Mouse (Mus musculus) cerebellum, postnatal 14 days (tissue): ENCODE data around the gene Supt5.

ENCODE experiments used
- DNase-seq, 2 experiments: peaks; one replicate each; pipeline ENCODE4 v3.0.0; 2021; ENCODE audit warnings: mixed read lengths in 2 of 2

Supt5 gene

DNA sequence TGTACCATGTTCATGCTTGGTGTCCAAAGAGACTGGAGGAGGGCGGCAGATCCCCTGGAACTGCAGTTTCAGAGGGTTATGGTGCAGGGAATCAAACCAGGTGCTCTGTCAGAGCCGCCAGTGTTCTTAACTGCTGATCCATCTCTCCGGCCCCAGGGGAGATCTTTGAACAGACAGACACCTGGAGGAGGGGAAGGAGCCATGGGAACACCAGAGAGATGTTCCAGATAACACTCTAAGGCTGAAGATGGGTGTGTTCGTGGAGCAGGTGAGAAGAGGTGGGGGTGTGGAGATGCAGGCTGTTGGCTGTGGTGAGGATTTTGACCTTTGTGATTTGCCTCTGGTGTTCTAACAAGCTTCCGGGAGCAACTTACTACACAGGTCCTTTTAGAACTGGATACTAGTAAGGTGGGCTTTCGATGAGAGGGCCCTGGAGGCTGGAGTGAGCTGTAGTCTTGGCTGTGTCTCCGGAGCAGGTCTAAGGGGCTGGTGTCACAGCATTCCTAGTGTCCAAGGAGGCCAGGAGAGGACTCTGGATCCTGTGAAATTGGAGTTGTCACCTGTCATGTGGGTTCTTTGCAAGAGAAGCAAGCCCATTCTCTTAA is 35.4 kb upstream of the Supt5 start:
- DNase-seq: no peak

DNA sequence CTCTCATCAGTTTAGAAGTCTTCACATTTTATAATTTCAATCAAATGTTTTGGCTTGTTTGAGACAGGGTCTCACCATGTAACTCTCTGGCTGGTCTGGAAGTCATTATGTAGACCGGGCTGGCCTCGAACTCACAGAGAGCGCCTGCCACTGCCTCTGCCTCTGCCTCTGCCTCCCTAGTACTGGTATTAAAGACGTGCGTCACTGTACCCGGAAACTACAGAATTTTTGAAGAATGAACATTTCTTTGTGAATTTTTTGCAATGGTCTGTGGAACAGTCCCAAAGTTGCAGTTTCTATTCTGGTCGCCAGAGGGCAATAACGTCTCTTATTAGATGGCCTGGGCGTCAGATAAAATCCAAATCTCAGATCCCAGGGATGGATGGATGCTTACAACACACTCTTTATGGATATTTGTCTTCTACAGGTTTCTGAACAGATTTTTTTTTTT is 34.6 kb upstream of the Supt5 start:
- peak; percentile 82 to 88 for DNase-seq

DNA sequence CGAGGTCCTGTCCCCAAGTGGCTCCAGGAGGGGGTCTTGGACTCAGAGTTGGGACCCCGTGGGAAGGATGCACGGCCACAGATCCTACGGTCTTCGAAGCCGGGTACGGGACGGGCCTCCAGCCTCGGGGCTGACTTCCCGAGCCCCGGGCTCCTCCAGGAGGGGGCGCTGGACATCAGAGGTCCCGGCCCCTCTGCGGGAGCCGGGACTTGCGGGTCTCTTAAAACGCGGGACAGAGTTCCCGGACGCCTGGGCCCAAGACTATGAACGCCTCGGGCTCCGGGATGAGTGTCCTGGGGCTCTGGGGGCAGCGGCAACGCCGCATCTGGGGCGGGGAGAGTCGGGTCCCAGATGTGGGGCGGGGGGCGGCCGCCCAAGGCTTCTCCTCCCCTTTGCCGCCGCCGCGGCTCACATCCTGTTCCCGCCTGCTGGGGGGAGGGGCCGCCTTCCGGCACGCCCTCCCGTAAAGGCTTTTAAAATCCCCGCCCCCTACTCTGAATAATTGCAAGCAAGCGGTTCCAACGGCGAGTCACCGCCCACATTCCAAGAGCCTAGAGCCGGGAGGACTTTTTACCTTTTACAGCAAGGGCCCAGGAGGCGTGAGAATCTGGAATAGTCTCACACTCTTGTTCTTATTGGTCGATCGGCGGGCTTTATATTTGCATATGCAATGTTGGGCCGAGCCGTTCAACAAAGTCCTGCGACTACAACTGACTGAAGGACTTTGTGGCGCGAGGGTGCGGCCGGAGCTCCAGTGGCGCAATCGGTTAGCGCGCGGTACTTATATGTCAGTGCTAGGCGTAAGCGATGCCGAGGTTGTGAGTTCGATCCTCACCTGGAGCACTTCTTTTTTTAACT is 33.9 kb upstream of the Supt5 start, which contains the start of gene Plekhg2:
Gene Plekhg2, minus strand, starts transcription at position 349 of the 858 bp plus-strand sequence.
- DNase-seq: peak; percentile 94 to 95

GRCm38 (mm10) chr7:28371514-28371989 is 33.0 kb upstream of the Supt5 start:
- no peak for DNase-seq

DNA sequence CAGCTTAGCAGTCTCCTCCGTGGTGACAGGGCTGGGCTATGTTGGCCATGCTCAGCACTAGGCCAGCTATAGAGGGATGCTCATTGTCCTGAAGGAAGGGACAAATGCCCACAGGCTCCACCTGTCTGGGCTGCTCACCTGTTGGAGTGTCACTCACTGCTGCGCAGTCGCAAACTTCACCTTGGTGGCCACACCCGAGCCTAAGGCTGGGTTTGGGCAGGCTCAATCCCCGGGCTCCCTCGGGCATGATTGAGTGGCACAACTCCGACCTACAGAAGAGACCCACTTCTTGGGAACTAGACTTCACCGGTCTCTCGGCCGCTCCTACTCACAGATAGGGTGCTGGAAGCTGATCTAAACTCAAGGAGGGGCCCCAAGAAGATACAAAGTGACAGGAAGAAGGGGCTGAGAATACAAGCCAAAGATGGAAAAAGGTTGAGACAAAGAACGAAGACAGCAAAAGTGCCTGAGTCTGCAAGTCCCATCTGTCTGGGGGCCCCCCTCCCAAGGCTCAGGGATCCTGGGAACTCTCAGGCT is 32.5 kb upstream of the Supt5 start:
- DNase-seq: no peak

DNA sequence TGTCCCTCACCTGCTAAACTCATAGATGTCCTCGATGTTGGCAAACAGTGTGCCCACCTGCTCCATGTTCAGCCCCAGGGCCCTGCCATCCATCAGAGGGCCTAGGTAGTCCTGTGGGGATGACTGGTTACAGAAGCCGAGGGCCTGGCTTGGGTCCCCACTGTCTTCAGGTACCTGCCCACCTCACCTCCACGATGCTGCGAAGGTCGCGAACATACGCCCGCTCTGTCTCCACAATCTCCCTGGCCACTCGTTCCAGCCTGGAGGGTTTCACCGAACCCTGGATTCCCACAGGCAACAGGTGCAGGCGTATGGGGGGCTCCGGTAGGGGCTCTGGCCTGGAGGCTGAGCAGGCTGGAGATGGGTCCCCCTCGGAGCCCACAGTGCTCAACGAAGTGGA is 31.5 kb upstream of the Supt5 start:
- DNase-seq: no peak

- no peak for DNase-seq
These were observed 29.9 kb upstream of the Supt5 start for GRCm38 (mm10) chr7:28368276-28368920.

- no peak for DNase-seq
These were observed 29.2 kb upstream of the Supt5 start for GRCm38 (mm10) chr7:28367663-28368275.

DNA sequence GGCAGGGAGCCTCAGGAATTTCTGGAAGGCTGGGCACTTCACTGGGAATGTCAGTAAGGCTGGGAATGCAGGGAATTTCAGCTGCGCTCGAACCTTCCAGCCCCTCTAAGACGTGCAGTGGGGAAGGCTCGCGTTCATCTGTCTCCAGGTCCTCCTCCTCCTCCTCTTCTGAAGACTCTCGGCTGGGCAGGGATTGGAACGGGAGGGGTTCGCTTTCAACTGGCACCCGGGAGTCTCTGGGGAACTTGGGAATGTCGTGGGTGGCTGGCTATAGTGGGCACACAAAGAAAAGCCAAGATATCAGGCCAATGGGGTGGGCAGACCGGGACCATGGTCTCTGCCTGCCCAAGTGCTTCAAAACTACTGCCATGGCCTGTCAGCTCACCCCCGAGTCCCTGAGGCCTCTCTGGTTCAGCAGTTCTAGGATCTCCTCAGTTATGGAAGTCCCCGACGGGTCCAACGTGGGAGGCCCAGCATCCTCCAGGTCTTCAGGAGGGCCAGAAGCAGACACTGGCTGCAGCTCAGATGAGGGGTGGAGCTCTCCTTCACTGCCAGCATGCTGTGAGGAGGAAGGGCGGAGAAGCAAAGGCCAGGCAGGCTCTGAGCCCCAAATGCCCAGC is 24.0 kb upstream of the Supt5 start:
- DNase-seq: no peak

- no peak for DNase-seq
These were observed 23.2 kb upstream of the Supt5 start for GRCm38 (mm10) chr7:28361647-28362341.

DNA sequence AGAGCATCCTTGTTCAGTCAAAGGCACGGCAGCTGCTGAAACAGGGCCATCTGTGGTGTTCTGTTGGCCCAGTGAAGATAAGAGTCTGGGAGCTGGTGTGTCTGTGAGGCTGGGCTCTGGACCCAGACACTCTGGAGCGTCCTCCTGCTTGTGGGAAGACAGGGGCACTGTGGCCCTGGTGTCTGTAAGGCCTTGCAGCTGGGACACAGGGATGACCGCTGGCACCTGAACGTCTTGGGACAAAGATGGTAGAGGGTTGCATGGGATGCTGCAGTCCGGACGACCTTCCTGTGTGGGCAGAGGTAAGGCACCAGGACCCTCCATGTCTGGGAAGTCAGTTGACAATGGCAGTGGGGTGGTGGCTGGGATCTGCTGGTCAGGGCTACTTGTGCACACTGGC is 21.7 kb upstream of the Supt5 start:
- DNase-seq: no peak

DNA sequence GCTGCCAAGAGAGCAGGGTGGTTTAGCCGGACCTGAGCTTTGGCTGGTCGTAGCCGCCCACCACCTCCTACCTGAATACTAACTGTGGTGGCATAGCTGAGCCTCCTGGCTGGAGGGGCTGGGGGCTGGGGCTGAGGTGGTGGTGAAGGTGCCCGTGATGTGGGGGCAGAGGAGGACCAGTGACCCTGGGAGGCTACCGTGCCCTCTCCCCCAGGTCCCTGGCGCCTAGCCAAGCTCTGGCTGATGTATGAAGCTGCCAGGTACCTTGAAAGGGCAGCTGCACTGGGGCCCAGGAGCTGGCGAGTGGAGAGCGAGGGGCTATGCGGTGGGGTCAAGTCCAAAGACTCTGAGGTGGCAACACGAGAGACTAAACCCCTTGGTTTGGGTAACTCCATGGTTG is 21.3 kb upstream of the Supt5 start:
- no peak for DNase-seq

GRCm38 (mm10) chr7:28358431-28358830 is 19.9 kb upstream of the Supt5 start:
- no peak for DNase-seq

DNA sequence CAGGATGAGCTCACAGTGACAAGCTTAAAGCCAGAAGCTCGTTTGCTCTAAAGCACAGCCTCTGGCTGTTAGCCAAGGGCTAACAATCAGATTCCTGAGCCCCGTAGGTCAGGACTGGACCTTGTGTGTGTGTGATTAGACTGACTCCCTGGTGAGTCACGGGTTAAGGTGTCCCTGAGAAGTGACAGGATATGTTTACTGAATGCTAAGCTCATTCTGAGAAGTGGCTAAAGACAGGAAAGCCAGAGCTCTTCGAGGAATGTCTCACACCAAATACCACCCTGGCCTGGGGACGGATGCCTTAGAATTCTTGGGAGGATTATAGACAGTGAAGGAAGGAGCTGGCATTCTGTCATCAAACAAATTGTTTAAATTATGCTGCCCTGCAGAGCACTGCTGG is 19.4 kb upstream of the Supt5 start:
- DNase-seq: no peak

GRCm38 (mm10) chr7:28356981-28357380 is 18.4 kb upstream of the Supt5 start:
- no peak for DNase-seq

DNA sequence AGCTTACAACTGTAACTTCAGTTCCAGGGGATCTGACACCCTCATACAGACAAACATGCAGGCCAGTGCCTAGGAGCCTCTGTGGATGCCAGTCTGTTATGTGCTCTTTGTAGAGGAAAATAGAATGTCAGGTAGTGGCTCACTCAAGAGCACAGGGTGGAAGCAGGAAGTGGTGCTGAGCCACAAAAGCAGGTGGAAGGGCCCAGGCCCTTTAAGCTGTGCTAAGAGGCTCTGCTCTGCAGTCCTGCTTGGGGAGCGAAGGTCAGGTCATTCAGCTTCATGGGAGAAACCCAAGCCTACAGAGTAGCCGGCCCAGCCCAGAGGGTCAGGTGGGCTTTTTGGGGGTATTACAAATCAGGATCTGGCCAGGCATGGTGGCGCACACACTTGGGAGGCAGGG is 16.7 kb upstream of the Supt5 start:
- no peak for DNase-seq

DNA sequence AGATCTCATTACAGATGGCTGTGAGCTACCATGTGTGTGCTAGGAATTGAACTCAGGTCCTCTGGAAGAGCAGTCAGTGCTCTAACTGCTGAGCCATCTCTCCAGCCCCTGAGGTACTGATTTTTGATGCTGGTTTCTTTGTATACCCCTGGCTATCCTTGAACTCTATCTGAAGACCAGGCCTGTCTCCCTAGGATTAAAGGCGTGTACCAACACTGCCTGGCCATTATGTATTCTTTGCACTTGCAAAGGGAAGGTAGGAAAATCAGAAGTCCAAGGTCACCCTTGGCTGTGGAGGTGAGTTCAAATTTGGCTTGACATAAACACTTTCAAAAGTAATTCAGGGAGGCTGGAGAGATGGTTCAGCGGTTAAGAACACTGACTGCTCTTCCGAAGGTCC is 16.1 kb upstream of the Supt5 start:
- DNase-seq: no peak

DNA sequence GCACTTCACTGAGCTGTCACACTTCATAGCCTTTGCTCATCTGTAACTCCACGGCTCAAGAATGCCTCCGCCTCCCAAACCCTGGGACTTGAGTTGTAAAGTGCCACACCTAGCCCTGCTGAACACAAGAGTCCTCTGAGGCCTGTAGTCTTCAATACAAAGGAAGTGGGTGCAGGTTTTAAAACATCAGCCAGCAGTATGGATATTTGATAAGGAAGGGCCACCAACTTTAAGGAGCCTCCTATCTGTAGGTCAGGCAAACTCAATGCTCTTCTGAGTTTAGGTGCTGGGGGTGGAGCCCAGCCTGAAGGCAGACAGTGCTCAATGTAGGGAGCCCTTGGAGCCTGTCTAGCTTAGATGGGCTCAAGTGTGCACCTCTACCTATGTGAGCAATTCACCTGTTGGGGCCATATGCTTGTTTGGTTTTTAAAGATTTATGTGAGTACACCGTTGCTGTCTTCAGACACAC is 15.6 kb upstream of the Supt5 start:
- no peak for DNase-seq

DNA sequence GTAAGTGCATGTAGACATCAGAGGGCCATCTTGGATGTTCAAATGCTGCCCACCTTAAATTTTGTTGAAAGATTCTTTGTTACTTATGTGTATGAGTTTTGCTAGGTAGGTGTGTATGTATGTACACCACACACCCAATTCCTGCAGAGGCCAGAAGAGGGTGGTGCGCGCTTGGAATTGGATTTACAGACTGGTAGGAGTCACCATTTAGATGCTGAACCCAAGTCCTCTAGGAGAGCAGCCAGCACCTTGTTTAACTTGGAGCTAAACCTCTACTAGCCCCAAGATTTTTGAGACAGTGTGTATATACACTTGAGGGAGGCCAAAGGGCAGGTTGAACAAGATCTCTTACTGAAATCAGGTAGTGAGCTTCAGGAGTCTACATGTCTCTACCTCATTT is 14.7 kb upstream of the Supt5 start:
- no peak for DNase-seq

- DNase-seq: no peak
These were observed 13.2 kb upstream of the Supt5 start for GRCm38 (mm10) chr7:28351676-28352191.

- peak; percentile 99 for DNase-seq
These were observed 11.8 kb upstream of the Supt5 start, which contains the start of gene Rps16 for GRCm38 (mm10) chr7:28350155-28350883. Rps16 (plus strand) TSS chr7:28350652.
